Comparison of ENCODE assay signal across 37 mouse cellular contexts in the genomic region with DNA sequence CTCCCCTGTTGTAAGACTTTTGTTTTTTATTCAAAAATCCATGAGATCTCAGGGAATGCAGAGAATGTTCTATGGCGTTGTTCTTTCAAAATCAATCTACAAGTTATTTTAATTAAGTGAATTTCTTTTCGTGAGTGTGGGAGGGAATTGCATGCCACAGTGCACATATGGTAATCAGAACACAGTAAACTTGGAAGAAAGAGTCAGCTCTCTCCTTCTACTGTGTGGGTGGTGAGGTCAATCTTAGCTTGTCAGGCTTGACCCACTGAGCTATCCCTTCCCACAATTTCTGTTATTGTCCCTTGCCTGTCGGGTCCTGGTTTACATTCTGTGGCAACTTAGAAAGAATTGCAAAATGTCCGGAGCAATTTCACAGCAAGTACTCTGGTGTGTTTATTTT. TPM values are rescaled to one million over a fixed set of nuclear protein-coding genes. Genes with fewer than 3 reads are reported as not detected.
"Had no signal": no experiment of that assay in that cellular context is flagged by ENCODE, and none has a peak within 500 bp of the region (broad histone marks: within the 10 kb centered on the region; RNA-seq: fewer than 3 reads in every experiment).

No protein-coding gene starts in this region.

- H3K36me3 ChIP-seq: heart, embryonic 10.5 days; heart, embryonic 12.5 days; hindbrain, embryonic 10.5 days; hindbrain, embryonic 12.5 days; intestine, embryonic 15.5 days; kidney, embryonic 15.5 days; limb, embryonic 10.5 days; limb, embryonic 12.5 days had no signal

- ATAC-seq: hindbrain, embryonic 16.5 days; inflammation-experienced regulatory T-cells, adult 6 months; intestine, embryonic 15.5 days; intestine, postnatal 0 days had no signal

- H3K4me3 ChIP-seq: gastrocnemius, adult 2 months; heart, embryonic 10.5 days; heart, embryonic 12.5 days; hindbrain, embryonic 10.5 days; hindbrain, embryonic 12.5 days; intestine, embryonic 15.5 days; kidney, embryonic 15.5 days; layer of hippocampus, adult 2 months; left cerebral cortex, adult 2 months; limb, embryonic 10.5 days; limb, embryonic 12.5 days had no signal

- H3K27ac ChIP-seq: gastrocnemius, adult 2 months; heart, embryonic 10.5 days; hindbrain, embryonic 10.5 days; hindbrain, embryonic 12.5 days; hindbrain, embryonic 14.5 days; intestine, embryonic 15.5 days; kidney, embryonic 15.5 days; layer of hippocampus, adult 2 months; left cerebral cortex, adult 2 months; limb, embryonic 10.5 days; limb, embryonic 12.5 days had no signal

- H3K27me3 ChIP-seq: heart, embryonic 12.5 days; hindbrain, embryonic 12.5 days; intestine, embryonic 15.5 days; kidney, embryonic 15.5 days; limb, embryonic 12.5 days had no signal

- H3K4me1 ChIP-seq: heart, embryonic 10.5 days; heart, embryonic 12.5 days; hindbrain, embryonic 10.5 days; hindbrain, embryonic 12.5 days; kidney, embryonic 15.5 days; limb, embryonic 10.5 days; limb, embryonic 12.5 days had no signal

- H3K9ac ChIP-seq: heart, embryonic 12.5 days; hindbrain, embryonic 12.5 days; hindbrain, embryonic 14.5 days; intestine, embryonic 15.5 days; kidney, embryonic 15.5 days; limb, embryonic 12.5 days had no signal

- DNase-seq: gastrocnemius, adult 2 months; gastrocnemius, postnatal 10 days; gastrocnemius, postnatal 25 days; heart, postnatal 10 days; heart, postnatal 4 days; kidney, adult 18-20 months; kidney, adult 8-10 months; kidney, postnatal 10 days; kidney, postnatal 25 days; kidney, postnatal 4 days; liver had no signal

- H3K9me3 ChIP-seq: heart, embryonic 10.5 days; heart, embryonic 12.5 days; hindbrain, embryonic 10.5 days; hindbrain, embryonic 12.5 days; intestine, embryonic 15.5 days; kidney, embryonic 15.5 days; limb, embryonic 10.5 days; limb, embryonic 12.5 days had no signal

- H3K4me2 ChIP-seq: heart, embryonic 12.5 days; hindbrain, embryonic 12.5 days; hindbrain, embryonic 14.5 days; intestine, embryonic 15.5 days; kidney, embryonic 15.5 days; limb, embryonic 12.5 days; liver, embryonic 11.5 days had no signal

RNA-seq across cellular contexts. Expression of gene Mmp8, which starts 1.8 kb away (rescaled TPM):
- total RNA-seq: gastrocnemius, adult 2 months; gastrocnemius, postnatal 25 days; heart, postnatal 25 days; layer of hippocampus, adult 2 months; layer of hippocampus, postnatal 10 days; layer of hippocampus, postnatal 25 days; left cerebral cortex, postnatal 14 days; left cerebral cortex, postnatal 36 days had no signal
- polyA plus RNA-seq: heart, embryonic 12.5 days; hindbrain, embryonic 12.5 days; inflammation-experienced regulatory T-cells, adult 6 months; limb, embryonic 10.5 days had no signal

RNA-seq across cellular contexts. Expression of gene Mmp27, which starts 11.2 kb away (rescaled TPM):
- total RNA-seq: gastrocnemius, postnatal 4 days; granulocyte monocyte progenitor cell, adult 5-6 weeks; heart, postnatal 10 days; heart, postnatal 25 days; heart, postnatal 4 days; layer of hippocampus, adult 2 months; layer of hippocampus, postnatal 10 days; layer of hippocampus, postnatal 25 days; left cerebral cortex, adult 2 months; left cerebral cortex, postnatal 14 days; left cerebral cortex, postnatal 36 days had no signal
- polyA plus RNA-seq: frontal cortex, adult 2 months; heart, embryonic 10.5 days; heart, embryonic 12.5 days; heart, embryonic 14.5 days; heart, embryonic 16.5 days; hindbrain, embryonic 10.5 days; hindbrain, embryonic 12.5 days; hindbrain, embryonic 14.5 days; hindbrain, embryonic 16.5 days; inflammation-experienced regulatory T-cells, adult 6 months; intestine, embryonic 15.5 days; kidney, embryonic 15.5 days; limb, embryonic 10.5 days; limb, embryonic 12.5 days; liver, embryonic 11.5 days had no signal

RNA-seq across cellular contexts. Expression of gene Mmp10, which starts 57.9 kb away (rescaled TPM):
- total RNA-seq: gastrocnemius, adult 2 months; gastrocnemius, postnatal 10 days; gastrocnemius, postnatal 25 days; gastrocnemius, postnatal 4 days; granulocyte monocyte progenitor cell, adult 5-6 weeks; heart, adult 8-10 months; heart, postnatal 10 days; heart, postnatal 25 days; heart, postnatal 4 days; layer of hippocampus, adult 2 months; layer of hippocampus, postnatal 10 days; layer of hippocampus, postnatal 25 days; left cerebral cortex, adult 2 months; left cerebral cortex, postnatal 14 days; left cerebral cortex, postnatal 36 days had no signal
- polyA plus RNA-seq: frontal cortex, adult 2 months; heart, embryonic 10.5 days; heart, embryonic 12.5 days; heart, embryonic 14.5 days; heart, embryonic 16.5 days; hindbrain, embryonic 10.5 days; hindbrain, embryonic 12.5 days; hindbrain, embryonic 14.5 days; hindbrain, embryonic 16.5 days; kidney, embryonic 15.5 days; limb, embryonic 10.5 days; limb, embryonic 12.5 days; liver, embryonic 11.5 days had no signal
